Mouse (Mus musculus): ENCODE data around the gene Sox18. TPM values are rescaled to one million over a fixed set of nuclear protein-coding genes. Genes with fewer than 3 reads are reported as not detected.

Sox18 gene
- polyA plus RNA-seq, 1 experiment = 0.06 TPM

GRCm38 (mm10) chr2:181658528-181658927, 12.9 kb downstream of the Sox18 start:
- no peak overlapping the region for H3K4me3 ChIP-seq (ENCODE audit: insufficient read depth, poor library complexity, severe bottlenecking)
- peaks cover 26% of the 10 kb centered on the region for H3K36me3 ChIP-seq (ENCODE audit: control insufficient read depth, insufficient read depth)
- no peaks in the 10 kb centered on the region for H3K27me3 ChIP-seq (ENCODE audit: control insufficient read depth, insufficient read depth, insufficient read length)
- H3ac ChIP-seq (ENCODE audit: control insufficient read depth, insufficient read length, low read depth) = no peak overlapping the region
- no peaks in the 10 kb centered on the region for H3K79me2 ChIP-seq (ENCODE audit: control insufficient read depth, insufficient read depth)
- no peaks in the 10 kb centered on the region for H3K79me3 ChIP-seq (ENCODE audit: low read depth)
- TF ChIP-seq MAX (IDR thresholded peaks at IDR 0.05) = no peak
- no peak for TF ChIP-seq MYOG (IDR thresholded peaks at IDR 0.05; ENCODE audit: control insufficient read depth, extremely low read depth, insufficient read length)
- TF ChIP-seq USF1 (IDR thresholded peaks at IDR 0.05; ENCODE audit: low read depth) = no peak
- no peak for TF ChIP-seq MYOD1 (IDR thresholded peaks at IDR 0.05; ENCODE audit: control insufficient read depth, insufficient read length, low read depth)
- TF ChIP-seq FOSL1 (IDR thresholded peaks at IDR 0.05; ENCODE audit: insufficient read depth, low read length, poor library complexity, severe bottlenecking) = no peak
- TF ChIP-seq CTCF (IDR thresholded peaks at IDR 0.05; ENCODE audit: control insufficient read depth, insufficient read depth, insufficient read length) = no peak
- no peak for TF ChIP-seq CEBPB (IDR thresholded peaks at IDR 0.05; ENCODE audit: low read depth)

DNA sequence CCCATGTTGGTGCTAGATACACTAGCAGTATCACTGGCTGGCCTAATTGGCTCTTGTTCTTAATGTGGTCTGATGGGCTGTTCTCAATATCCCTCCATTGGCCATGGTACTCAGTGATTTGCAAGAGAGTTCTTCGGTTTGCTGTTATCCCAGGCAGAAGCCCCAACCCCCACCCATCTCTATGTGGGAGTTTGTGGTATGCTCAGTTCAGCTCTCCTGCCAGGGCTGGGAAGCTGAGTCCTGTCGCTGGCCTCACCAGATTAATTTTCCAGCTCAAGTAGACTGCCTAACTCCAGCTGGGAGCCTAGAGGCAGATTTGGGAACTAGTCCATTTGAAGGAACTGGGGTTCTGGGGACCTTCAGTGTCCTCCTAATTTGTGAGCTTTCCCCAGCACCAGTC, 14.0 kb downstream of the Sox18 start:
- TF ChIP-seq CTCF (IDR thresholded peaks at IDR 0.05; ENCODE audit: control insufficient read depth, insufficient read depth, insufficient read length) (no peak), FOSL1 (IDR thresholded peaks at IDR 0.05; ENCODE audit: insufficient read depth, low read length, poor library complexity, severe bottlenecking) (no peak), MYOD1 (IDR thresholded peaks at IDR 0.05; ENCODE audit: control insufficient read depth, insufficient read length, low read depth) (no peak), MAX (IDR thresholded peaks at IDR 0.05) (no peak), MYOG (IDR thresholded peaks at IDR 0.05; ENCODE audit: control insufficient read depth, extremely low read depth, insufficient read length) (no peak), USF1 (IDR thresholded peaks at IDR 0.05; ENCODE audit: low read depth) (no peak), CEBPB (IDR thresholded peaks at IDR 0.05; ENCODE audit: low read depth) (no peak)
- H3K4me3 ChIP-seq (ENCODE audit: insufficient read depth, poor library complexity, severe bottlenecking) = no peak overlapping the region
- no peaks in the 10 kb centered on the region for H3K27me3 ChIP-seq (ENCODE audit: control insufficient read depth, insufficient read depth, insufficient read length)
- peaks cover 37% of the 10 kb centered on the region for H3K36me3 ChIP-seq (ENCODE audit: control insufficient read depth, insufficient read depth)
- no peak overlapping the region for H3ac ChIP-seq (ENCODE audit: control insufficient read depth, insufficient read length, low read depth)
- no peaks in the 10 kb centered on the region for H3K79me3 ChIP-seq (ENCODE audit: low read depth)
- H3K79me2 ChIP-seq (ENCODE audit: control insufficient read depth, insufficient read depth) = no peaks in the 10 kb centered on the region

- TF ChIP-seq MYOD1 (IDR thresholded peaks at IDR 0.05; ENCODE audit: control insufficient read depth, insufficient read length, low read depth) = no peak
- no peak for TF ChIP-seq CTCF (IDR thresholded peaks at IDR 0.05; ENCODE audit: control insufficient read depth, insufficient read depth, insufficient read length)
- TF ChIP-seq USF1 (IDR thresholded peaks at IDR 0.05; ENCODE audit: low read depth) = no peak
- no peak for TF ChIP-seq FOSL1 (IDR thresholded peaks at IDR 0.05; ENCODE audit: insufficient read depth, low read length, poor library complexity, severe bottlenecking)
- no peak for TF ChIP-seq CEBPB (IDR thresholded peaks at IDR 0.05; ENCODE audit: low read depth)
- no peak for TF ChIP-seq MYOG (IDR thresholded peaks at IDR 0.05; ENCODE audit: control insufficient read depth, extremely low read depth, insufficient read length)
- TF ChIP-seq MAX (IDR thresholded peaks at IDR 0.05) = no peak
- Histone ChIP-seq H3K4me3 (ENCODE audit: insufficient read depth, poor library complexity, severe bottlenecking) (no peak within 1 kb of the TSS), H3K36me3 (ENCODE audit: control insufficient read depth, insufficient read depth) (peaks cover 44% of the 10 kb centered on the region), H3ac (ENCODE audit: control insufficient read depth, insufficient read length, low read depth) (no peak within 1 kb of the TSS), H3K79me3 (ENCODE audit: low read depth) (no peaks in the 10 kb centered on the region), H3K79me2 (ENCODE audit: control insufficient read depth, insufficient read depth) (no peaks in the 10 kb centered on the region), H3K27me3 (ENCODE audit: control insufficient read depth, insufficient read depth, insufficient read length) (no peaks in the 10 kb centered on the region)
These were observed 14.7 kb downstream of the Sox18 start, which contains the start of gene Gm29797 for GRCm38 (mm10) chr2:181656734-181657133. Gene Gm29797, plus strand, starts transcription at chr2:181657034.

GRCm38 (mm10) chr2:181653523-181653922, 17.9 kb downstream of the Sox18 start:
- H3K36me3 ChIP-seq (ENCODE audit: control insufficient read depth, insufficient read depth) = peaks cover 74% of the 10 kb centered on the region
- H3K79me3 ChIP-seq (ENCODE audit: low read depth) = no peaks in the 10 kb centered on the region
- H3K4me3 ChIP-seq (ENCODE audit: insufficient read depth, poor library complexity, severe bottlenecking) = no peak overlapping the region
- H3K79me2 ChIP-seq (ENCODE audit: control insufficient read depth, insufficient read depth) = no peaks in the 10 kb centered on the region
- H3ac ChIP-seq (ENCODE audit: control insufficient read depth, insufficient read length, low read depth) = no peak overlapping the region
- TF ChIP-seq FOSL1 (IDR thresholded peaks at IDR 0.05; ENCODE audit: insufficient read depth, low read length, poor library complexity, severe bottlenecking) (no peak), MYOG (IDR thresholded peaks at IDR 0.05; ENCODE audit: control insufficient read depth, extremely low read depth, insufficient read length) (no peak), MYOD1 (IDR thresholded peaks at IDR 0.05; ENCODE audit: control insufficient read depth, insufficient read length, low read depth) (no peak), CEBPB (IDR thresholded peaks at IDR 0.05; ENCODE audit: low read depth) (no peak), MAX (IDR thresholded peaks at IDR 0.05) (no peak), USF1 (IDR thresholded peaks at IDR 0.05; ENCODE audit: low read depth) (no peak)
- H3K27me3 ChIP-seq (ENCODE audit: control insufficient read depth, insufficient read depth, insufficient read length) = no peaks in the 10 kb centered on the region

DNA sequence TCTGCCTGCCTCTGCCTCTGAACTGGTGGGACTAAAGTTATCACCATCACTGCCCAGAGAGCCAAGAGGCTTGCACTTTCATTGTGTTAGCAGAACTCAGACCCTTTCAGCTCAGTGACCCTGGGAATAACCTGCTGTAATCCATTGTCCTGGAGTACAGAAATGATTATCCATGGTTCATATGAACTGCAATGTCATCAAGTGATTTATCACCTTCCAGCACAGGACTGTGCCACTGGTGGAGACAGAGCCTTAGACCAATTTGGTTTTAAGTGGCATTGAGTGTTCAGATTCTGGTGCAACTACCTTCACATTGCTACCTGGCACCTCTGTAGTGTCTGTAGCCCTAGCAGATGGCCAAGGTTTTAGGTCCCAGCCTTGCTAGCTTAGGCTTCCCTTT, 18.4 kb downstream of the Sox18 start:
- Histone ChIP-seq H3K4me3 (ENCODE audit: insufficient read depth, poor library complexity, severe bottlenecking) (no peak overlapping the region), H3K36me3 (ENCODE audit: control insufficient read depth, insufficient read depth) (peaks cover 79% of the 10 kb centered on the region), H3K27me3 (ENCODE audit: control insufficient read depth, insufficient read depth, insufficient read length) (no peaks in the 10 kb centered on the region), H3ac (ENCODE audit: control insufficient read depth, insufficient read length, low read depth) (no peak overlapping the region), H3K79me3 (ENCODE audit: low read depth) (no peaks in the 10 kb centered on the region), H3K79me2 (ENCODE audit: control insufficient read depth, insufficient read depth) (no peaks in the 10 kb centered on the region)
- TF ChIP-seq CEBPB (IDR thresholded peaks at IDR 0.05; ENCODE audit: low read depth) = no peak
- no peak for TF ChIP-seq USF1 (IDR thresholded peaks at IDR 0.05; ENCODE audit: low read depth)
- no peak for TF ChIP-seq MYOG (IDR thresholded peaks at IDR 0.05; ENCODE audit: control insufficient read depth, extremely low read depth, insufficient read length)
- TF ChIP-seq CTCF (IDR thresholded peaks at IDR 0.05; ENCODE audit: control insufficient read depth, insufficient read depth, insufficient read length) = no peak
- no peak for TF ChIP-seq FOSL1 (IDR thresholded peaks at IDR 0.05; ENCODE audit: insufficient read depth, low read length, poor library complexity, severe bottlenecking)
- TF ChIP-seq MAX (IDR thresholded peaks at IDR 0.05) = no peak
- no peak for TF ChIP-seq MYOD1 (IDR thresholded peaks at IDR 0.05; ENCODE audit: control insufficient read depth, insufficient read length, low read depth)

DNA sequence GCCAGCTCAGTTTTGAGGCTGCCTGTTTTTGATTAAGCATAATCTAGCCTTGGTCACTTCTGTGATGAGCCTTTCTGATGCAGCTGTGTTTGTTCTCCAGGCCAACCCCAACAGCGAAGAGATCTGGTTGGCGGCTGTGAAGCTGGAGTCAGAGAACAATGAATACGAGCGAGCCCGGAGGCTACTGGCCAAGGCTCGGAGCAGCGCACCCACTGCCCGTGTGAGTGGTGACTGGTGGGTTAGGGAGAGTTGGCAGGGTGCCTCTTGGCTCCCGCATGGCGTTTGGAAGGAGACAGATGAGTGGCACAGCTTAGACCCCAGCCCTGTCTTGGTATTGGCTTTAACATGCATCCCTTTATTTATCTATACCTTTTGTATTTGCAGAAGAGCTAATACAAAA, 22.5 kb downstream of the Sox18 start:
- Histone ChIP-seq H3K27me3 (ENCODE audit: control insufficient read depth, insufficient read depth, insufficient read length) (no peaks in the 10 kb centered on the region), H3ac (ENCODE audit: control insufficient read depth, insufficient read length, low read depth) (no peak overlapping the region), H3K4me3 (ENCODE audit: insufficient read depth, poor library complexity, severe bottlenecking) (no peak overlapping the region), H3K36me3 (ENCODE audit: control insufficient read depth, insufficient read depth) (peaks cover 88% of the 10 kb centered on the region), H3K79me3 (ENCODE audit: low read depth) (no peaks in the 10 kb centered on the region), H3K79me2 (ENCODE audit: control insufficient read depth, insufficient read depth) (no peaks in the 10 kb centered on the region)
- TF ChIP-seq USF1 (IDR thresholded peaks at IDR 0.05; ENCODE audit: low read depth) = no peak
- no peak for TF ChIP-seq CTCF (IDR thresholded peaks at IDR 0.05; ENCODE audit: control insufficient read depth, insufficient read depth, insufficient read length)
- no peak for TF ChIP-seq FOSL1 (IDR thresholded peaks at IDR 0.05; ENCODE audit: insufficient read depth, low read length, poor library complexity, severe bottlenecking)
- no peak for TF ChIP-seq MYOG (IDR thresholded peaks at IDR 0.05; ENCODE audit: control insufficient read depth, extremely low read depth, insufficient read length)
- TF ChIP-seq MAX (IDR thresholded peaks at IDR 0.05) = no peak
- no peak for TF ChIP-seq MYOD1 (IDR thresholded peaks at IDR 0.05; ENCODE audit: control insufficient read depth, insufficient read length, low read depth)

Measured in C2C12 (cell line).